Mouse (Mus musculus) lung, embryonic 15.5 days (tissue): ENCODE results near the gene Prrt3. TPM values are rescaled to one million over a fixed set of nuclear protein-coding genes. Genes with fewer than 3 reads are reported as not detected.

Source experiments
- ATAC-seq: fragments of 200-750 bp; cut with Nextera tagmentation; 2 replicates; pipeline ENCODE4 v1.8.0; 2017; ENCODE audit warnings: moderate number of reproducible peaks, borderline replicate concordance; ENCODE audit not compliant: low FRiP score, low TSS enrichment; ENCODE audit errors: extremely low read depth
- H3K27ac ChIP-seq: fragments of 300-500 bp; sonication (generic); 2 replicates; pipeline ENCODE4 v1.5.1; 2015; ENCODE audit warnings: moderate library complexity, mild to moderate bottlenecking, inconsistent platforms
- H3K27me3 ChIP-seq: fragments of 300-500 bp; sonication (generic); 2 replicates; pipeline ENCODE4 v1.6.1; 2015; ENCODE audit warnings: inconsistent platforms
- H3K36me3 ChIP-seq: fragments of 300-500 bp; sonication (generic); 2 replicates; pipeline ENCODE4 v1.6.1; 2015; ENCODE audit warnings: inconsistent platforms
- H3K4me1 ChIP-seq: fragments of 300-500 bp; sonication (generic); 2 replicates; pipeline ENCODE4 v1.6.1; 2015; ENCODE audit warnings: inconsistent platforms
- H3K4me2 ChIP-seq: fragments of 300-500 bp; sonication (generic); 2 replicates; pipeline ENCODE4 v1.6.1; 2015; ENCODE audit warnings: inconsistent platforms, mild to moderate bottlenecking, moderate library complexity
- H3K4me3 ChIP-seq: fragments of 300-500 bp; sonication (generic); 2 replicates; pipeline ENCODE4 v1.5.1; 2015; ENCODE audit warnings: mild to moderate bottlenecking, inconsistent platforms
- H3K9ac ChIP-seq: fragments of 300-500 bp; sonication (generic); 2 replicates; pipeline ENCODE4 v1.6.1; 2015; ENCODE audit warnings: inconsistent platforms
- H3K9me3 ChIP-seq: fragments of 300-500 bp; sonication (generic); 2 replicates; pipeline ENCODE4 v1.6.1; 2016; ENCODE audit warnings: inconsistent platforms
- WGBS: fragments of 180-500 bp; shearing (Covaris S2); methylation state at CpG from one replicate; pipeline ENCODE4 v1.1.7; 2015; 5-methylcytosine and 5-hydroxymethylcytosine counted together
- polyA plus RNA-seq: library from polyadenylated mRNA; unstranded; fragments of >200 nt; fragmentation: Nextera tagmentation; extraction: Ambion mirVana; gene quantifications from 2 replicates; pipeline ENCODE4 v1.2.1, GENCODE M21; 2015

The Prrt3 gene
- polyA plus RNA-seq, 1 experiment from 2014 or later = 0.17 TPM

DNA sequence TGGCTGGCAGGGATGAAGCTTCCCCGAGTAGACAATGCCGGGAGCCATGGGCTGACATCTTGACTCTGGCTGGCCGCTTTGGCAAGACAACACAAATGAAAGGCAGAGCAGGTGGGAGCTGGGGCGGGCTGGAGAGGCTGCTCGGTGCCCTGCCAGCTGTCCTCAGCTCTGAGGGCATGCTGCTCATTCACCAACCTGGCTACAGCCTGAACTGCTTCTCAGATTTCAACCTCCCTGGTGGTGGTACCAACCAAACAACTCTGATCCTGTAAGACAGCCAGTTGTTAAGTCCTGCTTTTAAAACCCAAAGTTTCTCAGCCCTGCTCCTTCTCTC is 7.2 kb upstream of the Prrt3 start:
- peaks cover 8% of the 10 kb centered on the region for H3K36me3 ChIP-seq
- no peak overlapping the region for H3K4me2 ChIP-seq
- no peaks in the 10 kb centered on the region for H3K9me3 ChIP-seq
- WGBS = 42% methylated on average over 5 of the region's 5 CpGs
- no peak overlapping the region for H3K27ac ChIP-seq
- no peaks in the 10 kb centered on the region for H3K27me3 ChIP-seq
- no peak overlapping the region for H3K9ac ChIP-seq
- H3K4me1 ChIP-seq = no peaks in the 10 kb centered on the region
- no peak overlapping the region for H3K4me3 ChIP-seq
- ATAC-seq = no peak

DNA sequence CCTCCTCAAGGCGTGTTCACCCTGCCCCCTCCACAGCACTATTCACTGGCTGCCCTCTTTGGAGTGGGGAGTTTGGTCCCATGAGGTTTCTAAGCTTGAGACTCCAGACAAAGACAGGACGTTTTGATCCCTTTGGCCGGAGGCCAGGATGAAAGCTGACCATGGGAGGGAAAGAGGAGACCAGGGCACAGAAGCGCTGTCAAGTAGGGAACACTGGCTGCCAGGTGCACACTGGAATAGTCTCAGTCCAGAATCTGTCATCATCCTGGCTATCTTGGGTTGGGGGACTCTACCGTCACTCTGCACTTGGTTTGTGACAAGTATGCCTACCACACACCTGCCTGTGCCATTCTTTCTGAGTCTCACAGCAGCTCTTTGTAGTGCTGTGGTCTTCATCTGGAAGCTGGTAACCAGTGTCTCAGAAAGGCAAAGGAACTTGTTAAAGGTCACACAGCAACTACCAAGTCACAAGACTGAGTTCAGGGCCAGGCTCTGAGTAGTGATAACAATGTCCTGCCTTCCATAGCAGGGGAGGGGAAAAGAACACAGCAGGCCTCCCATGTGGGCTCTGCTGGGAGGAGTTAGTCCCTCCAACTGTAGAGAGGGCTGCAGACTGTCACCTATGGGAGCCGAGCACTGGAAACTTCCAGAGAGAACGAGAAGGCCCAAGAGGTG is 6.7 kb upstream of the Prrt3 start:
- no peak for ATAC-seq
- no peak overlapping the region for H3K4me2 ChIP-seq
- H3K4me3 ChIP-seq = no peak overlapping the region
- peaks cover 3% of the 10 kb centered on the region; the same call in 1 of the 2 replicates for H3K36me3 ChIP-seq
- H3K4me1 ChIP-seq = no peaks in the 10 kb centered on the region
- no peaks in the 10 kb centered on the region for H3K9me3 ChIP-seq
- 50% methylated on average over 7 of the region's 7 CpGs for WGBS
- no peak overlapping the region for H3K27ac ChIP-seq
- H3K27me3 ChIP-seq = no peaks in the 10 kb centered on the region
- H3K9ac ChIP-seq = no peak overlapping the region

DNA sequence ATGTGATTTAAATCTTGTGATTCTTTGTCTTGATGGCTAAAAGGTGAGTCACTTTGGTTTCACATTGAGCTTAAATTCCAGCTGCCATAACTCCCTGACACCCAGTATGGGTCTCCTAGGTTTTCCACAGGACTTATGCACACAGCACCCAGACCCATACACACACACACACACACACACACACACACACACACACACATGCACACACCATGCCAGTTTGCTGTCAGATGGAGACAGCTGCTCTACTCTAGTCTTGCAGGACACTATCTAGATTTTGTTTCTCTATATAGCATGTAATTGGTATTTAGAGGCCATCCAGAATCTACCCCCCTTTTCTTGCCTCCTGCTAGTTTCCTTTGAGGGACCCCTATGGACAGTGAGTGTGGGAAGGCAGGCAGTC is 5.4 kb upstream of the Prrt3 start:
- Histone ChIP-seq H3K27ac (no peak overlapping the region), H3K27me3 (peaks cover 10% of the 10 kb centered on the region; the same call in 1 of the 2 replicates), H3K4me3 (no peak overlapping the region), H3K36me3 (no peaks in the 10 kb centered on the region), H3K4me1 (no peaks in the 10 kb centered on the region), H3K9me3 (no peaks in the 10 kb centered on the region), H3K4me2 (no peak overlapping the region), H3K9ac (no peak overlapping the region)
- ATAC-seq = no peak

DNA sequence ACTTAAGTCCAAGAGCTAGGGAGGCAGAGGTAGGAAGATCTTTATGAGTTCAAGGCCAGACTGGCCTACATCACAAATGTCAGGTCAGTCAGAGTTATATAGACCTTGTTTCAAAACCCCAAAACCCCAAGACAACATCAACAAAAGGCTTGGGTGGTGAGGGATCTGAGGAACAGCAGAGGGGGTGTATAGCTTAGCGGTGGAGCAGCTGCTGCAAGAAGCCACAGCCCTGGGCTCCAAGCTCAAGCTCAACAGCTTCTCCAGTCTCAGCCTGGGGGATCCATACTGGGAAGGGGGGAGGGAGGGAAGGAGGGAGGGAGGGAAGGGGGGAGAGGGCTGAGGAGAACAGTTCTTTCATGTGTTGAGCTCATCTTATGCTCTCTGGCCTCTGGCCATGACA is 4.0 kb upstream of the Prrt3 start:
- 75% methylated on average over 1 of the region's 1 CpGs for WGBS

DNA sequence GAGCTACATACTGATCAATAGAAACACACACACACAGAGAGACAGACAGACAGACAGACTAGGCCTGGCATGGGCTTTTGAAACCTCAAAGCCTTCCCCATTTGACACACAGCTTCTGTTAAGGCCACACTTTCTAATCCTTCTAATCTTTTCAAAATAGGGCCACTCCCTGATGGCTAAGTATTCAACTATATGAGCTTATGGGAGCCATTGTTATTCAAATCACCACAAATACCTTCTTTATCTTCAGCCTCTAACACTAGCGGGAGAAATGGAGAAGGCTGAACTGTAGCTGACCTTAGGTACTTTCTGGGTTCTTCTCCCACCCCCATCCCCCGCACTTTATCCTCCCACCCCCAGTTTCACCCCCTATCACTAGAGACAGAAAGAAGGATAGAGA is 1.1 kb upstream of the Prrt3 start:
- Histone ChIP-seq H3K27me3 (peaks cover 41% of the 10 kb centered on the region), H3K4me3 (no peak overlapping the region), H3K9me3 (no peaks in the 10 kb centered on the region), H3K36me3 (no peaks in the 10 kb centered on the region), H3K4me1 (peaks cover 4% of the 10 kb centered on the region; the same call in 1 of the 2 replicates), H3K27ac (no peak overlapping the region), H3K4me2 (no peak overlapping the region), H3K9ac (no peak overlapping the region)
- WGBS = 89% methylated on average over 2 of the region's 2 CpGs
- ATAC-seq = no peak

More for the DNA sequence above, 4.0 kb upstream of the Prrt3 start:
- Histone ChIP-seq H3K4me1 (peaks cover 4% of the 10 kb centered on the region; the same call in 1 of the 2 replicates), H3K4me2 (no peak overlapping the region), H3K4me3 (no peak overlapping the region), H3K27ac (no peak overlapping the region), H3K9ac (no peak overlapping the region), H3K9me3 (no peaks in the 10 kb centered on the region), H3K36me3 (no peaks in the 10 kb centered on the region), H3K27me3 (peaks cover 24% of the 10 kb centered on the region)
- no peak for ATAC-seq

DNA sequence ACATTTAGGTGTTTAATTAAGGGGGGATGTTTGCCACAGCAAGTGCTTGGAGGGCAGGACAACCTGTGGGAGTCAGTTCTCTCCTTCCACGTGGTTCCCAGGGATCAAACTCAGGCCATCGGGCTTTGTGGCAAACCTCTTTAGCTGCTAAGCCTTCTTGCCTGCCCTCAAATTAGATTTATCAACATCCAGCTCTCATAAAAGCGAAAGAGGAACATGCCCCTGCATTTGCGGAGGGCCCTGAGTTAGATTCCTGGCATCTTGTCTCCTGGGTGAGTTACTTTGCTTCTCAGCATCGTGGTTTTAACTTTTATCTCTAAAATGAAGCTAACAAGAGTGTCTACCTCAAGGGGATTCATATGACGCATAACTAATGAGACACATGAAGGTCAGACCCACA is 2.4 kb downstream of the Prrt3 start:
- WGBS = 69% methylated on average over 6 of the region's 6 CpGs
- ATAC-seq = no peak
- peaks cover 17% of the 10 kb centered on the region for H3K4me1 ChIP-seq
- no peak overlapping the region for H3K4me3 ChIP-seq
- H3K36me3 ChIP-seq = no peaks in the 10 kb centered on the region
- H3K9me3 ChIP-seq = no peaks in the 10 kb centered on the region
- H3K9ac ChIP-seq = no peak overlapping the region
- H3K4me2 ChIP-seq = no peak overlapping the region
- peaks cover 75% of the 10 kb centered on the region for H3K27me3 ChIP-seq
- no peak overlapping the region for H3K27ac ChIP-seq

DNA sequence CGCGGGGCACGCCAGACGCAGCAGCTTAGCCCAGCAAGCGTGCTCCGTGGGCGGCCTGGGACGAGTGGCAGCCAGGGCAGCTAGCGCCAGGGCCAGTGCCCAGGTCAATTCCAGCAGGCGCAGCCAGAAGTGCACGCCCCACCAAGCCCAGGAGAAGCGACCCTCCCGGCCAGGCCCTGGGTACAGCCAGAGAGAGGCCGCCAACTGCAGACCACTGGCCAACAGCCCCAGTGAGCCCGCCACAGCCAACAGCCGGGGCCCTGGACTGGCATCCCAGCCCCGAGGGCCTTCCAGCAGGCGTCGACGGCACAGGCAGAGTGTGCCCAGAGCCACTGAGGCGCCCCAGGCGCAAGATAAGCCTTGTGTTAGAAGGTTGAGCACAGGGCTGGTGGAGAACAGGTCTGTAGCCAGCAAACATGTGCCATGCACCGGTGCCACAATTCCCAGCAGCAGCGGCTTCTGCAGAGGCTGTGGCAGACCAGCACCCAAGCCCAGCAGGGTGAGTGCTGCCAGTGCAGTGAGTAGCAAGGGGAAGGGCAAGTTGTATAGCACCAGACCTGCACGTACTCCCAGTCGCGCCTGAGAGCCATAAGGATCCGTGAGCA is 6.6 kb downstream of the Prrt3 start:
- H3K36me3 ChIP-seq = peaks cover 4% of the 10 kb centered on the region; the same call in 1 of the 2 replicates
- peaks cover 46% of the 10 kb centered on the region for H3K27me3 ChIP-seq
- peak overlapping the region; percentile 36 for H3K4me3 ChIP-seq
- WGBS = 31% methylated on average over 28 of the region's 28 CpGs
- H3K9ac ChIP-seq = no peak overlapping the region
- H3K9me3 ChIP-seq = no peaks in the 10 kb centered on the region
- peaks cover 14% of the 10 kb centered on the region for H3K4me1 ChIP-seq
- H3K27ac ChIP-seq = no peak overlapping the region
- no peak for ATAC-seq
- peak overlapping the region; percentile 63 for H3K4me2 ChIP-seq

DNA sequence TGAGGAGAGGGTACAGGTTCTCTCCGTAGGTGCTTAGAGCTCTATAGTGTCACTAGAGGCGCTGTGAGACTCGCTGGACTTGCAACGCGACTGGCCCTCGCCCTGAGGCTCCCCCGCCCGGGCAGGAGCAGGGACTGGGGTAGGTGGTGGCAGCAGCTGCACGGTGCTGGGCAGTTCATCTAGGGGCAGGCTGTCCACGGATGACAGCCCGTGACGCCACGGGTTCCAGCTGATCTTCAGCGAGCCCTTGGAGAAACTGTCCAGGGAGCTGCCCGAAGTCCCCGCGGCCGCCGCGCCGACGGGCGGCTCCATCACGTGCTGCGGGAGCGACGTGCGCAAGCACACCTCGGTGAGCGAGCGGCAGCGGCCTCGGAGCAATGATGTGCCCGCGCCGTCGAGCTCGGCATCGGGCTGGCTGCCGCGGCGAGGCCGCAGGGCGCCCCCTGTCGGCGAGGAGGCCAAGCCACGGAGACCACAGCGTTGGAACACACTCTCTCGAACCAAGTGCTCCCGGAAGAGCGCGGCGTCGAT is 7.4 kb downstream of the Prrt3 start:
- peak overlapping the region; percentile 36 for H3K4me3 ChIP-seq
- H3K9ac ChIP-seq = peak overlapping the region; percentile 14; the same call in 1 of the 2 replicates
- H3K27ac ChIP-seq = no peak overlapping the region
- WGBS = under 1% methylated on average over 54 of the region's 54 CpGs
- peaks cover 14% of the 10 kb centered on the region for H3K4me1 ChIP-seq
- peaks cover 4% of the 10 kb centered on the region; the same call in 1 of the 2 replicates for H3K36me3 ChIP-seq
- no peaks in the 10 kb centered on the region for H3K9me3 ChIP-seq
- peaks cover 38% of the 10 kb centered on the region for H3K27me3 ChIP-seq
- peak; percentile 74 for ATAC-seq
- H3K4me2 ChIP-seq = peak overlapping the region; percentile 63

DNA sequence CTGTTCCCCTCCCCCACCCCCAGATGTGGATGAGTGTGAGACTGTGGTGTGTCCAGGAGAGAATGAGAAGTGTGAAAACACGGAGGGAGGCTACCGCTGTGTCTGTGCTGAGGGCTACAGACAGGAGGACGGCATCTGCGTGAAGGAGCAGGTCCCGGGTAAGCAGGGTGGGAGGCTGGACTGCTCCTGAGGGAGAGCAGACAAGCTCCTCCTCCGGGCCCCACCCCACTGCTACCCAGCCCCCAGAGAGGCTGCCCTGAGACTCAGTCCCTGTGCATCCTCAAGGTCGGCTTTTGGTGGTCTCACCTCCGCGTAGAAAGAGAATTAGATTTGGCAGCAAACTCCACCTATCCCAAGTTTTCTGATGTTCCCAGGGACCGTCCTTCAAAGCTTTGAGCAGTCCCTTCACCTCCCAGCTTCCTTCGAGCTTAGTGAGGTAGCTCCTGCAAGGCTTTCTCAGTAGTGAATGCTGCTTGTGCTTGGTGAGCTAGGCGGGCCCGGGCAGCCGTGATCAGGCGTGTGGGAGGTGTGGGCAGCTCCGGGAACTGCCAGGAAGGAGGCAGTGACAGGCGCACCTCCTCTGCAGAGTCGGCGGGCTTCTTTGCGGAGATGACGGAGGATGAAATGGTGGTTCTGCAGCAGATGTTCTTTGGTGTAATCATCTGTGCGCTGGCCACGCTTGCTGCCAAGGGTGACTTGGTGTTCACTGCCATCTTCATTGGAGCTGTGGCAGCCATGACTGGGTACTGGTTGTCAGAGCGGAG is 9.4 kb downstream of the Prrt3 start:
- Histone ChIP-seq H3K4me1 (peaks cover 27% of the 10 kb centered on the region), H3K27ac (no peak overlapping the region), H3K9me3 (no peaks in the 10 kb centered on the region), H3K27me3 (peaks cover 30% of the 10 kb centered on the region), H3K9ac (no peak overlapping the region), H3K4me3 (no peak overlapping the region), H3K36me3 (peaks cover 4% of the 10 kb centered on the region; the same call in 1 of the 2 replicates), H3K4me2 (no peak overlapping the region)
- 70% methylated on average over 24 of the region's 24 CpGs for WGBS
- no peak for ATAC-seq

DNA sequence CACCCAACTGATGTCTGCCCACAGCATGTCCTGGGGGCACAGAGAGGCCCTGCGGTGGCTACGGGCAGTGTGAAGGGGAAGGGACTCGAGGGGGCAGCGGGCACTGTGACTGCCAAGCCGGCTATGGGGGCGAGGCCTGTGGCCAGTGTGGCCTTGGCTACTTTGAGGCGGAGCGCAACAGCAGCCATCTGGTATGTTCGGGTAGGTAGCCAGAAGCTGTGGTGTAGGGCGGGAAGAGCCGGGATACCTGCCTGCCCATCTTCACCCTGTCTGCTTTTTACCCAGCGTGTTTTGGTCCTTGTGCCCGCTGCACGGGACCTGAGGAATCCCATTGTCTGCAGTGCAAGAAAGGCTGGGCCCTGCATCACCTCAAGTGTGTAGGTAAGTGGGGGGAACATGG is 12.3 kb downstream of the Prrt3 start:
- ATAC-seq = no peak
- Histone ChIP-seq H3K4me1 (peaks cover 16% of the 10 kb centered on the region), H3K9me3 (no peaks in the 10 kb centered on the region), H3K27me3 (peaks cover under 1% of the 10 kb centered on the region; the same call in 1 of the 2 replicates), H3K9ac (no peak overlapping the region), H3K4me2 (no peak overlapping the region), H3K36me3 (peaks cover 4% of the 10 kb centered on the region; the same call in 1 of the 2 replicates), H3K27ac (no peak overlapping the region), H3K4me3 (no peak overlapping the region)
- whole genome bisulfite sequencing = 93% methylated on average over 14 of the region's 14 CpGs

DNA sequence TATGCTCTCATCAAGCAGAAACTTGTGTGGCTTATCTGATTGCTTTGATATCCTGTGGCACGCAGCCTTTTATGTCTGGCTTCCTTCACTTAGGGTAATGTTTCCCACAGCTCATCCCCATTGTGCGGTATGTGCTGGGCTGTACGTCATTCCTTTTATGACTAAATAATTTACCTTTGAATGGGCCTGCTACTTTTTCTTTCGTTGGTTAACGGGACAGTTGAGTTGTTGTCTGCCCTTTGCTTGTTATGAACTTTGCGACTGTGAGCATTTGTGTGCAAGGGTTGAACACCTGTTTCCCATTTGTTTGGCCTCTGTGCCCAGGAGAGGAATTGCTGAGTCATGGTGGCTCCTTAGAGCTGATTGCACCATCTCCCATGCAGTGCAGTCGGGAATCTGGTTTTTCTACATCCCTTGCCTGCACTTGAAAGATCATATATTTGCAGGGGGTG is 14.6 kb downstream of the Prrt3 start:
- no peak overlapping the region for H3K9ac ChIP-seq
- WGBS = 45% methylated on average over 7 of the region's 7 CpGs
- H3K27me3 ChIP-seq = peaks cover 9% of the 10 kb centered on the region
- peaks cover 27% of the 10 kb centered on the region for H3K4me1 ChIP-seq
- H3K27ac ChIP-seq = 0 out of 2 replicates have a peak overlapping the region, but pooled peaks have one; percentile 2
- no peak overlapping the region for H3K4me3 ChIP-seq
- no peaks in the 10 kb centered on the region for H3K9me3 ChIP-seq
- H3K36me3 ChIP-seq = peaks cover 4% of the 10 kb centered on the region; the same call in 1 of the 2 replicates
- no peak overlapping the region for H3K4me2 ChIP-seq
- no peak for ATAC-seq
